Mouse (Mus musculus) liver, postnatal 0 days (tissue): ENCODE results near the gene Dpep1.

ENCODE experiments used
- CTCF ChIP-seq: sonication (generic); IDR thresholded peaks from 2 replicates; pipeline ENCODE4 v1.5.1; 2016; ENCODE audit warnings: antibody characterized with exemption, low read depth
- EP300 ChIP-seq: IDR thresholded peaks from 2 replicates; pipeline ENCODE4 v1.6.1; 2016; ENCODE audit warnings: antibody characterized with exemption, low read depth, mild to moderate bottlenecking

DNA sequence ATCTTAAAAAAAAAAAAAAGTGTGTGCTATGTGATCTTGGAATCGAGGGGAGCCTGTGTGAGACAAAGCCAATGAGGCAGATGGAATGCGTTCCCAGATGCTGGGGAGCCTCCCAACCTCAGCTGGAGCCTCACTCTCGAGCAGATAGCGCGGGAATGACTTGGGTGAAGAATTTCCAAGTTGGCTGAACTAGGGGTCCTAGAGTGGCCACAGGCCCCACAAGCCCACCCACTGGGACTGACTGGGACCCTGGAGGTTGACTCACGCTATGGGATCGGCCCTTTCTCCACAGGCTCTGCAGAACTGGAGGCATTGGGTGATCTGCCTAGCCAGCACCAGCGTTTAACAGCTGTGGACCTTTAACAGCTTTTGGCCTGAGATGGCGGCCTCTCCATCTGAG, 49.8 kb upstream of the Dpep1 start:
- TF ChIP-seq CTCF (no peak), EP300 (no peak)
